Mouse (Mus musculus) ES-Bruce4 (cell line): ENCODE measurements at regions not wholly inside any gene's neighbourhood (a gene's known extent, or its start where the extent isn't known, plus 50 kb on each side); places are given as distances from the start of the nearest gene placed in this dataset.

ENCODE experiments used
- H3K27ac ChIP-seq: 2 replicates; pipeline ENCODE4 v1.5.1; 2012; ENCODE audit warnings: low read length, inconsistent platforms; ENCODE audit not compliant: insufficient read depth
- H3K27me3 ChIP-seq: 2 replicates; pipeline ENCODE4 v1.6.1; 2012; ENCODE audit warnings: mild to moderate bottlenecking, low read length, inconsistent platforms; ENCODE audit not compliant: control insufficient read depth, poor library complexity, insufficient read depth, severe bottlenecking
- H3K36me3 ChIP-seq: 2 replicates; pipeline ENCODE4 v1.6.1; 2012; ENCODE audit warnings: inconsistent platforms, mild to moderate bottlenecking, low read length, moderate library complexity; ENCODE audit not compliant: control insufficient read depth, poor library complexity, insufficient read depth, severe bottlenecking
- H3K4me1 ChIP-seq: one replicate; pipeline ENCODE4 v1.8.1; 2011; ENCODE audit warnings: low read length; ENCODE audit not compliant: control insufficient read depth, insufficient read depth
- H3K4me3 ChIP-seq: 2 replicates; pipeline ENCODE4 v1.5.1; 2011; ENCODE audit warnings: low read depth, mild to moderate bottlenecking, low read length
- H3K9ac ChIP-seq: 2 replicates; pipeline ENCODE4 v1.6.1; 2012; ENCODE audit warnings: low read depth, mild to moderate bottlenecking, inconsistent platforms; ENCODE audit not compliant: poor library complexity, severe bottlenecking
- H3K9me3 ChIP-seq: replicated peaks from 2 replicates; pipeline ENCODE4 v1.6.1; 2012; ENCODE audit warnings: mild to moderate bottlenecking, low read length, inconsistent platforms; ENCODE audit not compliant: control insufficient read depth, poor library complexity, insufficient read depth, severe bottlenecking
- CTCF ChIP-seq: IDR thresholded peaks from one replicate; pipeline ENCODE4 v1.8.1; 2011; ENCODE audit warnings: low read depth, low read length
- EP300 ChIP-seq: IDR thresholded peaks from 2 replicates; pipeline ENCODE4 v1.6.1; 2011; ENCODE audit warnings: low read depth, low read length; ENCODE audit not compliant: insufficient read depth
- POLR2A ChIP-seq: IDR thresholded peaks from one replicate; pipeline ENCODE4 v1.8.1; 2011; ENCODE audit warnings: low read length; ENCODE audit not compliant: insufficient read depth

DNA sequence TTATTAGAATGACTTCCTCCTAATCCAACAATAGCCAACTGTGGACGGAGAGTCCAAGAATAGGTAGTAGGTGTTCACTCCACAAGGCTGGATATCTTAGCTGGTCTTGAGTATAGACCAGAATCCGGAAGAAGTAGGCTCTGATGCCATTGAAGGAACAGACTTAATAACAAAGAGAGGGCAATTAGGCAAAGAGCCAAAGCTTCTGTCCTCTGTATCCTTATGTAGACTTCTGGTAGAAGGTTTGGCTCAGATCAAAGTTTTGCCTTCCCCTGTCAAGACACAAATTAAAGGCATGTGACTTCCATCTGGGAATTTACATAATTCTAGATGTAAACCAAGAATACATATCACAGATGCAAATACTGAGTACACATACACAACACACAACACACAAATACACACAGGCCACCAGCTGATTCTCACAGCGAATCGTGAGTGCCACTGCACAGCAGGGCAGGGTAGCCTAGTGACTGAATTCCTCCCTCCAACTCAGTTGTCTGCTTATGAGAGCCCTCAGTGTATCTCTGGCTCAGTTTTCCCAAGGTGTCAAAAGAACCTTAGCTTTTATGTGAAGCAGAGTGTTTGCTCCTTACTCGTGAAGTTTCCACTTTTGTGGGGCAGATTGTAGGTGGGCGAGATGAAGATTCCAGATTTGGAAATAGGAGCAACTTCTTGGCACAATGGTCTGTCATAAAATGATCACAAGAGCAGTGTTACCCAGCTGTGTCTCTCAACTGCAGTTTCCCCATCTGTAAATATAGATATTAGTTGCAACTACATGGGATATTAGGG lies 404.5 kb upstream of the Tenm4 start:
- Histone ChIP-seq H3K4me3 (no peak overlapping the region), H3K4me1 (no peaks in the 10 kb centered on the region), H3K27ac (no peak overlapping the region), H3K9ac (no peak overlapping the region), H3K9me3 (no peaks in the 10 kb centered on the region), H3K36me3 (no peaks in the 10 kb centered on the region), H3K27me3 (no peaks in the 10 kb centered on the region)
- TF ChIP-seq CTCF (no peak), EP300 (no peak), POLR2A (no peak)

DNA sequence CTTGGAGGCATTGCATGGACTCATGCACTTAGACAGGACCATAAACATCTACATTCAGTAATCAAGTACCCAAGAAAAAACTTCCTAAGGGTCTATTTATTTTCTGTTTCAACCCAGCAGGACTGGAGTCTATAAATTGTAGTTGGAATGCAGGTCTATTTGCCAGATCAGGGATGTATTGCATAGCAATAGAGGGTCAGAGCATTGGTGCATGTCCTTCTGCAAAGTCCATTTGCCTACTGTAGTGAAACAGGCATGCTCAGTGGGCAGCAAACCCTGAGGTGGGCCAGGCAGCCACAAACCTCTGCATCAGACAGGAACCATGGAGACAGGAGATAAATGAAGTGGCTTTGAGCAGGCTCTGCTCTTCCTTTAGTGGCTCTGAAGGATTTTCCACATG lies 386.5 kb upstream of the Tenm4 start:
- Histone ChIP-seq H3K27me3 (no peaks in the 10 kb centered on the region; the same call in 1 of the 2 replicates), H3K4me3 (no peak overlapping the region), H3K27ac (no peak overlapping the region), H3K4me1 (no peaks in the 10 kb centered on the region), H3K9me3 (no peaks in the 10 kb centered on the region), H3K36me3 (no peaks in the 10 kb centered on the region), H3K9ac (no peak overlapping the region)
- TF ChIP-seq EP300 = no peak
- TF ChIP-seq POLR2A = no peak
- TF ChIP-seq CTCF = no peak

DNA sequence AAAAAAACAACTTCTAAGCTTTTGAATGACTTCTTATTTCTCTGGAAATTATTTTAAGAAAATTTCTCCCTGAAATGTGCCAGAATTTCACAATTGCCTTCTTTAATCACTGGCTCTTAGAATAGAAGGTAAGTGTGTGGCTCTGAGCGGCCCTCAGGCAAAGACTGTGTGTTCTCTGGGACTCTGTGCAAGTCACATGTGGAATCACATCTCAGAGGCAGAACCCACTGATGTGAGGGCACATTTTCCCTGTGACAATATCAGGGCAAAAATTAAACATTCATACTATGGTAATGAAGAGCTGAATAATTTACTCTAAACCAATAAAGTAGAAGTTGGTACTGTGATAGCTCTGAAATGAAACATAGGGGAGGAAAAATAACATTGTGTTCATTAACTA lies 383.5 kb upstream of the Tenm4 start:
- Histone ChIP-seq H3K27ac (no peak overlapping the region), H3K4me3 (no peak overlapping the region), H3K27me3 (no peaks in the 10 kb centered on the region; the same call in 1 of the 2 replicates), H3K9ac (no peak overlapping the region), H3K4me1 (no peaks in the 10 kb centered on the region), H3K9me3 (no peaks in the 10 kb centered on the region), H3K36me3 (no peaks in the 10 kb centered on the region)
- TF ChIP-seq POLR2A = no peak
- no peak for TF ChIP-seq EP300
- no peak for TF ChIP-seq CTCF

DNA sequence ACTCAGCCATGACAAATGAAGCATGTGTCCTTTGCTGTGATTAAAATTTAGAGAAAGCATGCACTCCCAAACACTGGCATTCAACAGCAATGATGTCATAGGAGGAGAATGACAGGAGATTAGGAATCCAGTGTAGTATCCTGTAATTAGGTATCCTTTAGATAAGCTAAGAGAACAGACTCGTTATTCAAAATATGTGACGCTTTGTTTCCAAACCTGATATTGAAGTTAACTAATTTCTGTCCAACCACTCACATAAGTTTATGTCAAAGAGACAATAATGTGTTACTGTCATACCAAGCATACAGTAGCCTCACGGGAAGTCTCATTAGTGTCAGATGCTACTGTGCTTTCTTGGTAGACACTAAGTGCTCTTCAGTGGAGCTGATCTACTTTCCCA lies 383.1 kb upstream of the Tenm4 start:
- H3K4me1 ChIP-seq = no peaks in the 10 kb centered on the region
- TF ChIP-seq POLR2A (no peak), EP300 (no peak), CTCF (no peak)

DNA sequence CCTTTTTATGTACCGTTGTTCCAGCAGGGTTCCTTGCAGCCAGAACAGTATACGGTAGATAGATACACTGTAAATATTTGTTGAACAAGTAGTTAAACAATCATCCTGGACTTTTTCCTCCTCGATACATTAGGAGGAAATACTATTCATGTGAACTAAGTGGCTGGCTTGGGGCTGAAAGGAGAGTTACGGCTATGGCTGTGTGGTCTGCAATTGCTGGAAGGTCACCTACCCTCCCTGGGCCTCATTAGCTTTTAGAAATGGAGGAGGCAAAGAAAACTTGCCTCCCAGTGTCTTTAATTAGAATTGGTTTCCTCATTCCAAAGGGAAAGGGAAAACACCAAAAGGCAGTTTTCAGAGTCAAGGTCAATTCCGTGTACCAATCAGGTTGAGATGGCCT lies 381.6 kb upstream of the Tenm4 start:
- no peak overlapping the region for H3K9ac ChIP-seq
- H3K27me3 ChIP-seq = no peaks in the 10 kb centered on the region; the same call in 1 of the 2 replicates
- no peak overlapping the region for H3K27ac ChIP-seq
- H3K4me1 ChIP-seq = no peaks in the 10 kb centered on the region
- H3K9me3 ChIP-seq = no peaks in the 10 kb centered on the region
- no peak for TF ChIP-seq CTCF
- no peak for TF ChIP-seq EP300
- no peak for TF ChIP-seq POLR2A
- no peaks in the 10 kb centered on the region for H3K36me3 ChIP-seq
- no peak overlapping the region for H3K4me3 ChIP-seq

More for the DNA sequence above, 383.1 kb upstream of the Tenm4 start:
- Histone ChIP-seq H3K27me3 (no peaks in the 10 kb centered on the region; the same call in 1 of the 2 replicates), H3K9me3 (no peaks in the 10 kb centered on the region), H3K4me3 (no peak overlapping the region), H3K36me3 (no peaks in the 10 kb centered on the region), H3K9ac (no peak overlapping the region), H3K27ac (no peak overlapping the region)

DNA sequence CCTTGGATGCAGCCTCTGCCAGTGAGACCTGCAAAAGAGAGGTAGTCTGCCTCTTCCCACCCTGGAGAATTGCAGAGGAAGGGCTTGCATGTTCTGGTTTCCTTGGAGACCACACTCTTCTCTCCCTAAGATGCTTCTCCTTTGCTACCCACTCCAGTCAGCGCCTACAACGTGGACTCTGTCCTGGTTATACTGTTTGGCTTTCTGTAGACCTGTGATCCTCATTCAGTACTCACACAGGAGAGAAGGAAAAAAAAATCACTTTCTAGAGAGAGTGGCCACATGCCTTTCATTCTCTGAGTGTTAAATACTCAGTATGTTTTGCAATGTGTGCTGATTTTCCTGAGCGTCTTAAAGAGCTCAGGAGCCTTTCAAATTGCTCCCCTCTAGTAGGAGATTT lies 372.0 kb upstream of the Tenm4 start:
- no peaks in the 10 kb centered on the region for H3K36me3 ChIP-seq
- H3K9me3 ChIP-seq = no peaks in the 10 kb centered on the region
- TF ChIP-seq POLR2A = no peak
- no peak for TF ChIP-seq CTCF
- no peak for TF ChIP-seq EP300
- H3K4me3 ChIP-seq = no peak overlapping the region
- H3K4me1 ChIP-seq = no peaks in the 10 kb centered on the region
- no peaks in the 10 kb centered on the region for H3K27me3 ChIP-seq
- no peak overlapping the region for H3K27ac ChIP-seq
- no peak overlapping the region for H3K9ac ChIP-seq
